Mouse (Mus musculus) spleen, adult 2 months (tissue): ENCODE data around the gene Gm30191.

Experiments
- CTCF ChIP-seq: fragments of 200-500 bp; IDR thresholded peaks from 2 replicates; pipeline ENCODE4 v1.5.1; 2011; ENCODE audit warnings: mild to moderate bottlenecking, inconsistent platforms; ENCODE audit not compliant: insufficient read depth, insufficient read length, insufficient replicate concordance; ENCODE audit errors: extremely low read depth
- POLR2A ChIP-seq: fragments of 200-500 bp; IDR thresholded peaks from 2 replicates; pipeline ENCODE4 v1.6.1; 2011; ENCODE audit warnings: low read depth, low read length, inconsistent platforms

GRCm38 (mm10) chr4:134286226-134287167 lies 39.8 kb downstream of the Gm30191 start:
- TF ChIP-seq CTCF: no peak
- no peak for TF ChIP-seq POLR2A
